In genomic region chr5:31452886-31453410, GRCm38 (mm10) we compare ENCODE assay signal across 7 mouse cellular contexts. TPM values are rescaled to one million over a fixed set of nuclear protein-coding genes. Genes with fewer than 3 reads are reported as not detected.
DNase-seq lines count a peak whose midpoint lies in the region; ATAC-seq and TF ChIP-seq lines count a peak whose summit lies in the region.

No protein-coding gene starts in this region.

- no peak for TF ChIP-seq POLR2A in brain, embryonic 14.5 days (IDR thresholded peaks at IDR 0.05; ENCODE audit: borderline replicate concordance, extremely low read depth, insufficient read depth, insufficient read length, poor library complexity, severe bottlenecking)

- H3K27ac ChIP-seq in lung, embryonic 16.5 days (ENCODE audit: low read length): no peak overlapping the region
- H3K27ac ChIP-seq in hindbrain, embryonic 13.5 days: no peak overlapping the region
- H3K27ac ChIP-seq in midbrain, postnatal 0 days (ENCODE audit: low read depth, low read length): no peak overlapping the region

- peak overlapping the region; percentile 72 for H3K4me2 ChIP-seq in lung, embryonic 16.5 days (ENCODE audit: low read depth, low read length)
- H3K4me2 ChIP-seq in hindbrain, embryonic 13.5 days: peak overlapping the region; percentile 70
- H3K4me2 ChIP-seq in midbrain, postnatal 0 days (ENCODE audit: low read depth, low read length, poor library complexity, severe bottlenecking): peak overlapping the region; percentile 58

- WGBS in lung, embryonic 16.5 days: 11% methylated on average over 7 of the region's 7 CpGs
- WGBS in hindbrain, embryonic 13.5 days: 21% methylated on average over 7 of the region's 7 CpGs
- WGBS in midbrain, postnatal 0 days: 14% methylated on average over 7 of the region's 7 CpGs

- H3K9ac ChIP-seq in lung, embryonic 16.5 days (ENCODE audit: low read length): peak overlapping the region; percentile 73
- peak overlapping the region; percentile 80 for H3K9ac ChIP-seq in hindbrain, embryonic 13.5 days
- H3K9ac ChIP-seq in midbrain, postnatal 0 days (replicated peaks; ENCODE audit: low read length, poor library complexity, severe bottlenecking): peak overlapping the region; percentile 37

- H3K4me3 ChIP-seq in lung, embryonic 16.5 days (ENCODE audit: low read length): peak overlapping the region; percentile 68
- H3K4me3 ChIP-seq in hindbrain, embryonic 13.5 days: peak overlapping the region; percentile 54
- H3K4me3 ChIP-seq in midbrain, postnatal 0 days (ENCODE audit: low read depth, low read length): peak overlapping the region; percentile 47

- no peaks in the 10 kb centered on the region for H3K36me3 ChIP-seq in lung, embryonic 16.5 days (ENCODE audit: control insufficient read depth, insufficient read depth, low read length)
- 0 out of 2 replicates have a peak, but pooled peaks cover 3% of the 10 kb centered on the region for H3K36me3 ChIP-seq in hindbrain, embryonic 13.5 days
- H3K36me3 ChIP-seq in midbrain, postnatal 0 days (ENCODE audit: insufficient read depth, low read length): no peaks in the 10 kb centered on the region

- TF ChIP-seq CTCF in brain, embryonic 14.5 days (IDR thresholded peaks at IDR 0.05; ENCODE audit: borderline replicate concordance, extremely low read depth, insufficient read depth, insufficient read length): no peak
- TF ChIP-seq CTCF in midbrain, postnatal 0 days (IDR thresholded peaks at IDR 0.05): no peak

- no peaks in the 10 kb centered on the region for H3K27me3 ChIP-seq in lung, embryonic 16.5 days (ENCODE audit: control insufficient read depth, insufficient read depth, low read depth, low read length)
- no peaks in the 10 kb centered on the region for H3K27me3 ChIP-seq in hindbrain, embryonic 13.5 days
- H3K27me3 ChIP-seq in midbrain, postnatal 0 days (ENCODE audit: insufficient read depth, low read length): no peaks in the 10 kb centered on the region

- no peaks in the 10 kb centered on the region for H3K9me3 ChIP-seq in lung, embryonic 16.5 days (ENCODE audit: control insufficient read depth, low read length)
- no peaks in the 10 kb centered on the region for H3K9me3 ChIP-seq in hindbrain, embryonic 13.5 days
- H3K9me3 ChIP-seq in midbrain, postnatal 0 days (ENCODE audit: low read length): no peaks in the 10 kb centered on the region

- ATAC-seq in lung, embryonic 16.5 days (ENCODE audit: low read depth): no peak
- no peak for ATAC-seq in hindbrain, embryonic 13.5 days (ENCODE audit: low FRiP score)
- peak; percentile 25; the same call in 1 of the 2 replicates for ATAC-seq in midbrain, postnatal 0 days (ENCODE audit: low FRiP score)

- peaks cover 8% of the 10 kb centered on the region for H3K4me1 ChIP-seq in lung, embryonic 16.5 days (replicated peaks; ENCODE audit: control insufficient read depth, insufficient read depth, low read length)
- H3K4me1 ChIP-seq in hindbrain, embryonic 13.5 days (replicated peaks): peaks cover 15% of the 10 kb centered on the region
- peaks cover 7% of the 10 kb centered on the region; the same call in 1 of the 2 replicates for H3K4me1 ChIP-seq in midbrain, postnatal 0 days (ENCODE audit: insufficient read depth, low read length)

- DNase-seq in lung, postnatal 14 days: no peak
- DNase-seq in brain, embryonic 14.5 days (ENCODE audit: low read depth): peak; percentile 14
- no peak for DNase-seq in midbrain, postnatal 0 days (ENCODE audit: low spot score)
- DNase-seq in gastrocnemius, adult 8-10 months (ENCODE audit: low spot score in 2 of 2): no peak
- no peak for DNase-seq in layer of hippocampus, postnatal 36 days

RNA-seq across cellular contexts. Expression of gene Zfp512, which starts 0.7 kb away (rescaled TPM):
- polyA plus RNA-seq in lung, embryonic 16.5 days (2015; fragmentation: Nextera tagmentation; extraction: Ambion mirVana): 44.7 and 51.1 TPM in 2 replicates
- 76.5 and 90.4 TPM in 2 replicates for polyA plus RNA-seq in brain, embryonic 14.5 days (2012; rRNA removed)
- polyA plus RNA-seq in hindbrain, embryonic 13.5 days (2015; fragmentation: Nextera tagmentation; extraction: Ambion mirVana): 111 and 126 TPM in 2 replicates
- total RNA-seq in midbrain, postnatal 0 days (2014; rRNA removed): 74.6 and 99.9 TPM in 2 replicates
- polyA plus RNA-seq in midbrain, postnatal 0 days (2015; fragmentation: Nextera tagmentation; extraction: Ambion mirVana): 93.6 and 94.2 TPM in 2 replicates
- total RNA-seq in gastrocnemius, adult 8-10 months (2022): 10 to 100 TPM; 11.5 to 14.3 (median 12.8) TPM
- 10 to 100 TPM; 46.2 to 47.9 TPM for total RNA-seq in layer of hippocampus, postnatal 36 days (2021)

RNA-seq across cellular contexts. Expression of gene 4930548H24Rik, which starts 32.6 kb away (rescaled TPM):
- not detected in 2 replicates for polyA plus RNA-seq in lung, embryonic 16.5 days (2015; fragmentation: Nextera tagmentation; extraction: Ambion mirVana)
- polyA plus RNA-seq in brain, embryonic 14.5 days (2012; rRNA removed): 0.03 and 0.10 TPM in 2 replicates
- polyA plus RNA-seq in hindbrain, embryonic 13.5 days (2015; fragmentation: Nextera tagmentation; extraction: Ambion mirVana): 0.25 TPM in 1 of 2 replicates, not detected in the other
- 0.28 TPM in 1 of 2 replicates, not detected in the other for total RNA-seq in midbrain, postnatal 0 days (2014; rRNA removed)
- polyA plus RNA-seq in midbrain, postnatal 0 days (2015; fragmentation: Nextera tagmentation; extraction: Ambion mirVana): not detected in 2 replicates
- total RNA-seq in gastrocnemius, adult 8-10 months (2022): not detected
- under 1 TPM in 1 of 2 experiments, not detected in 1; 0.20 TPM for total RNA-seq in layer of hippocampus, postnatal 36 days (2021)

RNA-seq across cellular contexts. Expression of gene Gpn1, which starts 41.6 kb away (rescaled TPM):
- 54.7 and 55.1 TPM in 2 replicates for polyA plus RNA-seq in lung, embryonic 16.5 days (2015; fragmentation: Nextera tagmentation; extraction: Ambion mirVana)
- 35.0 and 40.6 TPM in 2 replicates for polyA plus RNA-seq in brain, embryonic 14.5 days (2012; rRNA removed)
- 74.0 and 83.8 TPM in 2 replicates for polyA plus RNA-seq in hindbrain, embryonic 13.5 days (2015; fragmentation: Nextera tagmentation; extraction: Ambion mirVana)
- 35.2 and 37.3 TPM in 2 replicates for total RNA-seq in midbrain, postnatal 0 days (2014; rRNA removed)
- polyA plus RNA-seq in midbrain, postnatal 0 days (2015; fragmentation: Nextera tagmentation; extraction: Ambion mirVana): 62.7 and 71.1 TPM in 2 replicates
- 10 to 100 TPM; 17.7 to 26.0 (median 20.7) TPM for total RNA-seq in gastrocnemius, adult 8-10 months (2022)
- 10 to 100 TPM; 32.5 to 34.0 TPM for total RNA-seq in layer of hippocampus, postnatal 36 days (2021)
